Mouse (Mus musculus): Measurements from ENCODE around the gene 9530053A07Rik. TPM values are rescaled to one million over a fixed set of nuclear protein-coding genes. Genes with fewer than 3 reads are reported as not detected.

The 9530053A07Rik gene
- polyA plus RNA-seq, 1 experiment = not detected

GRCm38 (mm10) chr7:28199054-28199453, 69.8 kb downstream of the 9530053A07Rik start:
- no peak for TF ChIP-seq GATA1 (IDR thresholded peaks at IDR 0.05; ENCODE audit: low read length)

GRCm38 (mm10) chr7:28203207-28204108, 74.2 kb downstream of the 9530053A07Rik start:
- TF ChIP-seq GATA1 (IDR thresholded peaks at IDR 0.05; ENCODE audit: low read length) = no peak

GRCm38 (mm10) chr7:28206044-28206600, 76.9 kb downstream of the 9530053A07Rik start:
- TF ChIP-seq GATA1 (IDR thresholded peaks at IDR 0.05; ENCODE audit: low read length) = no peak

GRCm38 (mm10) chr7:28208396-28208987, 79.2 kb downstream of the 9530053A07Rik start:
- TF ChIP-seq GATA1 (IDR thresholded peaks at IDR 0.05; ENCODE audit: low read length) = peak; percentile 71

- no peak for TF ChIP-seq GATA1 (IDR thresholded peaks at IDR 0.05; ENCODE audit: low read length)
Observed at GRCm38 (mm10) chr7:28208988-28209508, 79.8 kb downstream of the 9530053A07Rik start.

- TF ChIP-seq GATA1 (IDR thresholded peaks at IDR 0.05; ENCODE audit: low read length) = no peak
Observed at GRCm38 (mm10) chr7:28210731-28211130, 81.5 kb downstream of the 9530053A07Rik start.

GRCm38 (mm10) chr7:28214142-28214541, 84.9 kb downstream of the 9530053A07Rik start:
- no peak for TF ChIP-seq GATA1 (IDR thresholded peaks at IDR 0.05; ENCODE audit: low read length)

Other genes starting within 250 kb of the 9530053A07Rik start
- 0.06 TPM in 2 replicates for gene Zfp974, start 200.0 kb upstream of the 9530053A07Rik start, polyA plus RNA-seq (2012)
- 0.18 and 0.37 TPM in 2 replicates for gene Zfp780b, start 150.3 kb upstream of the 9530053A07Rik start, polyA plus RNA-seq (2012)
- 0.23 and 0.31 TPM in 2 replicates for gene Zfp850, start 115.4 kb upstream of the 9530053A07Rik start, polyA plus RNA-seq (2012)
- 148 and 188 TPM in 2 replicates for gene Psmc4, start 79.4 kb upstream of the 9530053A07Rik start, polyA plus RNA-seq (2012)
- gene Fcgbp, start 58.2 kb upstream of the 9530053A07Rik start, polyA plus RNA-seq (2012) = not detected in 2 replicates
- gene Fbl, start 40.2 kb downstream of the 9530053A07Rik start, polyA plus RNA-seq (2012) = 951 and 979 TPM in 2 replicates
- 51.5 and 66.1 TPM in 2 replicates for gene Dyrk1b, start 50.0 kb downstream of the 9530053A07Rik start, polyA plus RNA-seq (2012)
- 90.4 and 132 TPM in 2 replicates for gene Eid2, start 138.4 kb downstream of the 9530053A07Rik start, polyA plus RNA-seq (2012)
- gene Eid2b, start 148.3 kb downstream of the 9530053A07Rik start, polyA plus RNA-seq (2012) = 49.9 and 67.9 TPM in 2 replicates
- not detected in 2 replicates for gene Selenov, start 161.7 kb downstream of the 9530053A07Rik start, polyA plus RNA-seq (2012)
- gene Dll3, start 172.8 kb downstream of the 9530053A07Rik start, polyA plus RNA-seq (2012) = 0.17 and 0.36 TPM in 2 replicates
- gene Timm50, start 182.6 kb downstream of the 9530053A07Rik start, polyA plus RNA-seq (2012) = 254 and 431 TPM in 2 replicates
- 164 and 237 TPM in 2 replicates for gene Supt5, start 209.3 kb downstream of the 9530053A07Rik start, polyA plus RNA-seq (2012)
- 1,552 and 2,390 TPM in 2 replicates for gene Rps16, start 221.2 kb downstream of the 9530053A07Rik start, polyA plus RNA-seq (2012)
- 15.2 and 16.0 TPM in 2 replicates for gene Plekhg2, start 243.1 kb downstream of the 9530053A07Rik start, polyA plus RNA-seq (2012)